Mouse (Mus musculus) lung, embryonic 14.5 days (tissue): ENCODE data around the gene Smarcb1. TPM values are rescaled to one million over a fixed set of nuclear protein-coding genes. Genes with fewer than 3 reads are reported as not detected.

Experiments used
- ATAC-seq: fragments of 200-750 bp; cut with Nextera tagmentation; 2 replicates; pipeline ENCODE4 v1.8.0; 2017; ENCODE audit warnings: mild to moderate bottlenecking, moderate TSS enrichment, moderate library complexity; ENCODE audit not compliant: insufficient read depth
- DNase-seq: peaks from one replicate; pipeline ENCODE4 v3.0.0-alpha.2; 2015
- H3K27ac ChIP-seq: fragments of 300-500 bp; sonication (generic); 2 replicates; pipeline ENCODE4 v1.5.1; 2014; ENCODE audit warnings: low read depth, mild to moderate bottlenecking, moderate library complexity
- H3K27me3 ChIP-seq: fragments of 300-500 bp; sonication (generic); 2 replicates; pipeline ENCODE4 v1.6.1; 2014; ENCODE audit warnings: low read length, control low read depth; ENCODE audit not compliant: insufficient read depth
- H3K36me3 ChIP-seq: fragments of 300-500 bp; sonication (generic); 2 replicates; pipeline ENCODE4 v1.6.1; 2014; ENCODE audit warnings: control low read depth; ENCODE audit not compliant: insufficient read depth
- H3K4me1 ChIP-seq: fragments of 300-500 bp; sonication (generic); 2 replicates; pipeline ENCODE4 v1.6.1; 2014; ENCODE audit warnings: antibody characterized with exemption, control low read depth; ENCODE audit not compliant: insufficient read depth
- H3K4me2 ChIP-seq: fragments of 300-500 bp; sonication (generic); 2 replicates; pipeline ENCODE4 v1.6.1; 2014; ENCODE audit warnings: mild to moderate bottlenecking
- H3K4me3 ChIP-seq: fragments of 300-500 bp; sonication (generic); 2 replicates; pipeline ENCODE4 v1.5.1; 2014; ENCODE audit warnings: low read depth, low read length
- H3K9ac ChIP-seq: fragments of 300-500 bp; sonication (generic); 2 replicates; pipeline ENCODE4 v1.6.1; 2014
- H3K9me3 ChIP-seq: fragments of 300-500 bp; sonication (generic); 2 replicates; pipeline ENCODE4 v1.6.1; 2016; ENCODE audit warnings: low read depth, low read length, control low read depth
- CTCF ChIP-seq: IDR thresholded peaks from 2 replicates; pipeline ENCODE4 v1.5.1; 2016; ENCODE audit warnings: antibody characterized with exemption, low read depth
- WGBS: fragments of 180-500 bp; shearing (Covaris S2); extraction: QIAGEN DNeasy Blood & Tissue Kit; methylation state at CpG from one replicate; pipeline ENCODE4 v1.1.7; 2014; 5-methylcytosine and 5-hydroxymethylcytosine counted together
- polyA plus RNA-seq: library from polyadenylated mRNA; unstranded; fragments of >200 nt; fragmentation: Nextera tagmentation; extraction: Ambion mirVana; gene quantifications from 2 replicates; pipeline ENCODE4 v1.2.1, GENCODE M21; 2014

Smarcb1 gene
- polyA plus RNA-seq, 1 experiment from 2014 or later = 219 TPM

DNA sequence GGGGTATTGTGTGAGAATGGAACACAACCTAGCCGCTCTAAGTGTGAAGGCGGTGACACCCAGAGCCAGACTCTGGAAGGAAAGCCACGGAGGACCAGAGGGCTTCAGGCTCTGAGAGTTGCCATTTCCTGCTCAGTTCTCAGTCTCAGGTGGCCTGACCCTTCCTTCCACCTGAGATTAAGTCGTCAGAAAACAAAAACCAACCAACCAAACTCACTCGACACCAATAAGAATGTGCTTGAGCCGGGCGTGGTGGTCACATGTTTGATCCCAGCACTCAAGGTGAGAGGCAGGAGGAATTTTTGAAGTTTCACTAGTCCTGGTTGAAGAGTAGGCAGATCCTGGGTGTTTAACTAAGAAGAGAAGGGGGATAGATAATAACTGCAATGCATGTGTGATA lies 24.5 kb upstream of the Smarcb1 start:
- no peak for ATAC-seq
- Histone ChIP-seq H3K27ac (no peak overlapping the region), H3K9ac (no peak overlapping the region), H3K9me3 (no peaks in the 10 kb centered on the region), H3K36me3 (no peaks in the 10 kb centered on the region), H3K4me3 (no peak overlapping the region), H3K4me1 (no peaks in the 10 kb centered on the region), H3K27me3 (peaks cover 5% of the 10 kb centered on the region; the same call in 1 of the 2 replicates), H3K4me2 (no peak overlapping the region)
- 57% methylated on average over 7 of the region's 7 CpGs for WGBS
- TF ChIP-seq CTCF = no peak
- no peak for DNase-seq

DNA sequence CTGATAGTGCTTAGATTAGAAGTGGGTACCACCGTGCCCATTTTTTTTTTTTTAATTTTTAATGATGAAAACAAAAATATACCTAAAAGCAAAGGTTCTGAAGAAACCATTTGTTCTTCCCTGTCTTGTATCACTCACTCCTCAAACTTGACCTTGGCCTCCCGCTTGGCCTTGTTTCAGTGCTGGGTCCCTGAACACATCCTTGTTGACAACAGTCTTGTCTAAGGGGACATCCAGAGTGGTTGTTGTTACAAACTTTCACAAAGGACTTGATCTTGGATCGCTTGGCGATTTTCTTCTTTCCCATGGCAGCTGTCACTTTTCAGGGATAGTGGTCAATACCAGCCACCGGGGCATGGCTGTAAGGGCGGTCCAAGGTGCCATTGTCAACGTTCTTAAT lies 23.8 kb upstream of the Smarcb1 start:
- Histone ChIP-seq H3K4me3 (no peak overlapping the region), H3K27ac (no peak overlapping the region), H3K9ac (no peak overlapping the region), H3K36me3 (no peaks in the 10 kb centered on the region), H3K4me2 (no peak overlapping the region), H3K9me3 (no peaks in the 10 kb centered on the region), H3K27me3 (peaks cover 5% of the 10 kb centered on the region; the same call in 1 of the 2 replicates), H3K4me1 (no peaks in the 10 kb centered on the region)
- ATAC-seq (no peak), DNase-seq (no peak)
- 92% methylated on average over 7 of the region's 7 CpGs for WGBS
- TF ChIP-seq CTCF = no peak

DNA sequence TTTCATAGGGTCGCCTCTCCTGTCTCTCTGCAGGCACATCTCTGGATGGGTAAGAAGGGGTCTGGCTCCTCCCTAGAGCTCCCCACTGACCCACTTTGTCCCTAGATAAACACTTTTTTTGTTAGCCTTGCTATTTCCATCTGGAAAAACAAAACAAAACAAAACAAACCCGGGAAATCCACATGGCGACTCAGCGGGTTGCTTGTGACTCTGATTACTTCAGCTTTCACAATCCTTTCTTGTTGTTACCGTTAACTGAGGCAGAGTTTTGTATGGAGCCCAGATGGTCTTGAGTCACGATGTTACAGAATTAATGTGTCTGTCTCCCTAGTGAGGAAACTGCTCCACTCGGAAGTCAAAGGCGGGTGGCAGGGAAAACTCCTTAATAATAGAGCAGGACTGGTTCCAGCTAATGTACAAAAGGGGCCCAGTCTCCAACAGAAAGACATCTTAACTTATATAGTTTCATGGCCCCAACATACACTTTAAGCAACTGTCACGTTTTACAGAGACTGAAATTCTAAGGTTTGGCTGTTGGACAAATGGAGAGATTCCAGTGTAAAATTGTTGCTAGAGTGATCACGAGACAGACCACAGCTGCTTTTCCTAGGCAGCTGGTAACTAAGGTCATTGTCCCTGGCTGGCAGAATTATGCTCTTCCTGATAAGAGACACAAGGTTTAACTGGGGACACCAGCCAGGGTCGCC lies 22.8 kb upstream of the Smarcb1 start:
- 24% methylated on average over 11 of the region's 11 CpGs for WGBS
- Histone ChIP-seq H3K4me1 (no peaks in the 10 kb centered on the region), H3K36me3 (no peaks in the 10 kb centered on the region), H3K27ac (peak overlapping the region; percentile 70), H3K9ac (no peak overlapping the region), H3K4me3 (no peak overlapping the region), H3K4me2 (peak overlapping the region; percentile 5; the same call in 1 of the 2 replicates), H3K9me3 (no peaks in the 10 kb centered on the region), H3K27me3 (no peaks in the 10 kb centered on the region)
- DNase-seq (peak; percentile 88), ATAC-seq (peak; percentile 77)
- TF ChIP-seq CTCF = no peak

DNA sequence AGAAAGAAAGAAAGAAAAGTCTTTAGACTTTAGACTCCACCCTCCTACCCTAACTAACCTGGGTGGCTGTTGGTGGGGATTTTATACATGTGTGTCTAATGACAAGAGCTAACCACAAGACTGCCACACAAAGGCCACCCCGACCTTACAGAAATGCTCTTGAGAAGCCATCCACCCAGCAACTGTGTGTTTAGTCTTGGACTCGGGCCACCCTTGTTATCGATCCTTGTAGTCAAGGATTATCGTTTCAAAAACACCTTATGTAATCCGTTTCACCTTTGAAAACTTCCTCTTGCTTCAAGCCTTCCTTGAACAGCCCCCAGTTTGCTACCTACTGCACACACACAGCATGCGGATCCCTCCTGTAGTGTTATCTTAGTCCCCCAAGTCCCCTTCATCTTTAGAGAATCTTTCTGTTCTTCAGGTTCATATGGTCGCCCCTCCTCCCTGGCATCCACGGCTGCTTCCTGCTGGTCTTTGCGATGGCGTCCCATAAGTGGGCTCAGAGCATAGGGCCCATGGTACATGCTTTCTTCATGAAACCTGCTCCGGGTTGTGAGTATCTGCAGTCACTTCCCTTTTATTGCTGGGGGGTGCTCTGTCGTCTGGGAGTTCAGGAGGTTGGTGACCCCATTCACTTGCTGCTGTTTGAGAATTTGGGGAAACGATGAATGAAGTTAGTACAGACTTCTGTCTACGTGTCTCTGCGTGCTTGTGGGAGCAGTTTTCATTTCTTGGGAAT lies 21.5 kb upstream of the Smarcb1 start, which contains the start of gene Vpreb3:
TSS of gene Vpreb3 (plus strand) at position 322 of the 742 bp plus-strand sequence.
- H3K4me3 ChIP-seq = no peak within 1 kb of the TSS
- H3K27ac ChIP-seq = peak within 1 kb of the TSS; percentile 70
- no peaks in the 10 kb centered on the region for H3K27me3 ChIP-seq
- no peak within 1 kb of the TSS for H3K9ac ChIP-seq
- no peaks in the 10 kb centered on the region for H3K36me3 ChIP-seq
- no peaks in the 10 kb centered on the region for H3K4me1 ChIP-seq
- no peak for ATAC-seq
- H3K4me2 ChIP-seq = peak within 1 kb of the TSS; percentile 5; the same call in 1 of the 2 replicates
- TF ChIP-seq CTCF = no peak
- WGBS = 74% methylated on average over 15 of the region's 15 CpGs
- no peaks in the 10 kb centered on the region for H3K9me3 ChIP-seq
- DNase-seq = no peak

DNA sequence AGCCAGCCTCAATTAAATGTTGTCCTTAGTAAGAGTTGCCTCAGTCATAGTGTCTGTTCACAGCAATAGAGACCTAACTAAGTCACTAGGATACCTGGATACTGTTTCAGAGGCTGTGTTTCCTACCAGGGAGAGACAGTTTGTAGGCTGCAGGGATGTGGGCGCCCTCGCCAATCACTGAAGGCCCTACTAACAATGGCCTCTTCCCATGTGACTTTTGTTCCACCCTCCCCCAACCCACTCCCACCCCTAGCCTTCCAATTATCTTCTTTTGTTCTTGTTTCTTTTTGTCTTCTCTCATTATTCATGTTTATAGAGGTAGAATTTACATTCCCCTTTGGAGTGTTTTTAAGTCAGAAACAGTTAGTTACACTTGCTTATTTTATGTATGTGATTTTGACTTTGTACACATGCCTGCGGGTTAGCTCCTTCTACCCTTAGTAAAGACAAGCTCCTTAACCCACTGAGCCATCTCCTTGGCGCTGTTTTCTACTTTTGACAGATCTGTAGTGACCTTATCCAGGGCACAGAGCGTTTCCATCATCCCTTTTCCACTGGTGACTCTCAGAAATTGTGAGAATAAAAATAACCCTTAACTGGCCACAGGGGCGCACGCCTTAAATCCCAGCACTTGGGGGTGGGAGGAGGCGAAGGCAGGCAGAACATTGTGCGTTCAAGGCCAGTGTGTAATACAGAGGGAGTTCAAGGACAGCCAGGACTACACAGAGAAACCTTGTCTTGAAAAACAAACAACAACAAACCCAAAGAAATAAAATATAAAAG lies 19.8 kb upstream of the Smarcb1 start:
- Histone ChIP-seq H3K27ac (no peak overlapping the region), H3K9ac (no peak overlapping the region), H3K9me3 (no peaks in the 10 kb centered on the region), H3K27me3 (peaks cover 6% of the 10 kb centered on the region), H3K4me1 (no peaks in the 10 kb centered on the region; the same call in 1 of the 2 replicates), H3K4me2 (no peak overlapping the region), H3K4me3 (no peak overlapping the region), H3K36me3 (no peaks in the 10 kb centered on the region)
- WGBS = 68% methylated on average over 9 of the region's 9 CpGs
- no peak for TF ChIP-seq CTCF
- ATAC-seq = no peak
- DNase-seq = no peak

DNA sequence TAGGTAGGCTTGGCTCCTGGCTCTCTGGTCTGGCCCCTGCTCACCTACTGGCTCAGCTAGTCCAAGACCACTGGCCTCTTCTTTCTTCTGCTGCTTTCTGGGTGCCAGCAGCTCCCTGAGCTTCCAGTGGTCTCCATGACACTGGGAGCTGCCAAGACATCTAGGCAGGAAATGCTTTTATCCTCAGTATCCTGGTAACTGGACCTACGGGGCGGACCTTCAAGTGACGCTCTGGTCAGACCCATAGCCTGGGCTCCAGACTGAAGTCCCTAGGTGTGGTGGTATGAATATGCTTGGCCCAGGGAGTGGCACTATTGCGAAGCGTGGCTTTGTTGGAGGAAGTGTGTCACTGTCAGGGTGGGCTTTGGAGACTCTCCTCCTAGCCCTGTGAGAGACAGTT lies 19.1 kb upstream of the Smarcb1 start, which contains the start of gene Gm867:
TSS of gene Gm867 (minus strand) at position 153 of the 400 bp plus-strand sequence.
- Histone ChIP-seq H3K4me3 (peak within 1 kb of the TSS; percentile 17; the same call in 1 of the 2 replicates), H3K36me3 (no peaks in the 10 kb centered on the region), H3K4me1 (no peaks in the 10 kb centered on the region; the same call in 1 of the 2 replicates), H3K27me3 (peaks cover 13% of the 10 kb centered on the region), H3K9ac (no peak within 1 kb of the TSS), H3K4me2 (no peak within 1 kb of the TSS), H3K9me3 (no peaks in the 10 kb centered on the region), H3K27ac (no peak within 1 kb of the TSS; the same call in 1 of the 2 replicates)
- no peak for DNase-seq
- TF ChIP-seq CTCF = no peak
- ATAC-seq = no peak
- 70% methylated on average over 5 of the region's 5 CpGs for WGBS
